Mouse (Mus musculus) ES-E14 (cell line): Measurements from ENCODE around the gene Slc4a10.

ENCODE experiments used
- HCFC1 ChIP-seq: IDR thresholded peaks from 2 replicates; pipeline ENCODE4 v1.6.1; 2012; ENCODE audit warnings: low read length, inconsistent platforms, borderline replicate concordance; ENCODE audit not compliant: insufficient read depth
- ZNF384 ChIP-seq: IDR thresholded peaks from 2 replicates; pipeline ENCODE4 v1.6.1; 2012; ENCODE audit warnings: low read depth, low read length, inconsistent platforms

GRCm38 (mm10) chr2:62337086-62337485 lies 290.8 kb downstream of the Slc4a10 start:
- TF ChIP-seq ZNF384 (no peak), HCFC1 (no peak)
